Mouse (Mus musculus) hindbrain, embryonic 12.5 days (tissue): Measurements from ENCODE around the gene Vat1l. TPM values are rescaled to one million over a fixed set of nuclear protein-coding genes. Genes with fewer than 3 reads are reported as not detected.
A peak's percentile ranks its signal among the peaks of the same experiment; 100 is the strongest.

Source experiments
- ATAC-seq: fragments of 200-750 bp; cut with Nextera tagmentation; 2 replicates; pipeline ENCODE4 v1.8.0; 2017; ENCODE audit warnings: moderate TSS enrichment; ENCODE audit not compliant: low FRiP score
- H3K27ac ChIP-seq: fragments of 300-500 bp; sonication (generic); 2 replicates; pipeline ENCODE4 v1.5.1; 2016; ENCODE audit warnings: mild to moderate bottlenecking
- H3K27me3 ChIP-seq: fragments of 300-500 bp; sonication (generic); 2 replicates; pipeline ENCODE4 v1.6.1; 2016; ENCODE audit warnings: mild to moderate bottlenecking
- H3K36me3 ChIP-seq: fragments of 300-500 bp; sonication (generic); 2 replicates; pipeline ENCODE4 v1.6.1; 2016; ENCODE audit warnings: mild to moderate bottlenecking
- H3K4me1 ChIP-seq: fragments of 300-500 bp; sonication (generic); 2 replicates; pipeline ENCODE4 v1.6.1; 2016
- H3K4me2 ChIP-seq: fragments of 300-500 bp; sonication (generic); replicated peaks from 2 replicates; pipeline ENCODE4 v1.6.1; 2016; ENCODE audit warnings: mild to moderate bottlenecking
- H3K4me3 ChIP-seq: fragments of 300-500 bp; sonication (generic); 2 replicates; pipeline ENCODE4 v1.5.1; 2016; ENCODE audit warnings: mild to moderate bottlenecking
- H3K9ac ChIP-seq: fragments of 300-500 bp; sonication (generic); 2 replicates; pipeline ENCODE4 v1.6.1; 2016; ENCODE audit warnings: mild to moderate bottlenecking, moderate library complexity
- H3K9me3 ChIP-seq: fragments of 300-500 bp; sonication (generic); replicated peaks from 2 replicates; pipeline ENCODE4 v1.6.1; 2016; ENCODE audit warnings: mild to moderate bottlenecking
- WGBS: fragments of 180-500 bp; shearing (Covaris S2); methylation state at CpG from one replicate; pipeline ENCODE4 v1.1.7; 2016; 5-methylcytosine and 5-hydroxymethylcytosine counted together
- polyA plus RNA-seq: library from polyadenylated mRNA; unstranded; fragments of >200 nt; fragmentation: Nextera tagmentation; extraction: Ambion mirVana; gene quantifications from 2 replicates; pipeline ENCODE4 v1.2.1, GENCODE M21; 2016

Vat1l gene
- polyA plus RNA-seq = 16.5 and 17.5 TPM in 2 replicates

- WGBS = 0% methylated on average over 39 of the region's 39 CpGs
- H3K27ac ChIP-seq = no peak within 1 kb of the TSS
Measured at GRCm38 (mm10) chr8:114205221-114205901, at the start of gene Vat1l. Gene Vat1l (plus strand): TSS chr8:114205612.

GRCm38 (mm10) chr8:114158586-114158985 is 46.8 kb upstream of the Vat1l start:
- Histone ChIP-seq H3K9me3 (no peaks in the 10 kb centered on the region), H3K27me3 (no peaks in the 10 kb centered on the region), H3K4me2 (no peak overlapping the region), H3K36me3 (no peaks in the 10 kb centered on the region), H3K27ac (no peak overlapping the region), H3K4me3 (no peak overlapping the region), H3K9ac (no peak overlapping the region), H3K4me1 (no peaks in the 10 kb centered on the region)
- ATAC-seq = no peak
- WGBS = 79% methylated on average over 2 of the region's 2 CpGs

More at GRCm38 (mm10) chr8:114205221-114205901, at the start of gene Vat1l:
- H3K36me3 ChIP-seq = no peaks in the 10 kb centered on the region
- H3K9me3 ChIP-seq = no peaks in the 10 kb centered on the region
- H3K27me3 ChIP-seq = peaks cover 5% of the 10 kb centered on the region; the same call in 1 of the 2 replicates
- peak; percentile 93 for ATAC-seq
- H3K4me2 ChIP-seq = peak within 1 kb of the TSS; percentile 90
- peaks cover 15% of the 10 kb centered on the region; the same call in 1 of the 2 replicates for H3K4me1 ChIP-seq
- peak within 1 kb of the TSS; percentile 69 for H3K9ac ChIP-seq
- peak within 1 kb of the TSS; percentile 63 for H3K4me3 ChIP-seq

GRCm38 (mm10) chr8:114159666-114160065 is 45.7 kb upstream of the Vat1l start:
- no peak overlapping the region for H3K27ac ChIP-seq
- H3K4me3 ChIP-seq = no peak overlapping the region
- no peak overlapping the region for H3K9ac ChIP-seq
- no peaks in the 10 kb centered on the region for H3K27me3 ChIP-seq
- H3K9me3 ChIP-seq = no peaks in the 10 kb centered on the region
- ATAC-seq = no peak
- no peaks in the 10 kb centered on the region for H3K4me1 ChIP-seq
- H3K36me3 ChIP-seq = no peaks in the 10 kb centered on the region
- 84% methylated on average over 3 of the region's 3 CpGs for WGBS
- no peak overlapping the region for H3K4me2 ChIP-seq

GRCm38 (mm10) chr8:114163871-114164270 is 41.5 kb upstream of the Vat1l start:
- 87% methylated on average over 3 of the region's 3 CpGs for WGBS
- no peak overlapping the region for H3K27ac ChIP-seq
- H3K4me3 ChIP-seq = no peak overlapping the region
- H3K9ac ChIP-seq = no peak overlapping the region
- no peaks in the 10 kb centered on the region for H3K9me3 ChIP-seq
- H3K36me3 ChIP-seq = no peaks in the 10 kb centered on the region
- H3K27me3 ChIP-seq = no peaks in the 10 kb centered on the region
- no peak for ATAC-seq
- peaks cover 2% of the 10 kb centered on the region; the same call in 1 of the 2 replicates for H3K4me1 ChIP-seq
- H3K4me2 ChIP-seq = no peak overlapping the region

- Histone ChIP-seq H3K9me3 (no peaks in the 10 kb centered on the region), H3K4me2 (no peak overlapping the region), H3K36me3 (no peaks in the 10 kb centered on the region), H3K27me3 (no peaks in the 10 kb centered on the region), H3K9ac (no peak overlapping the region), H3K27ac (no peak overlapping the region), H3K4me1 (peaks cover 2% of the 10 kb centered on the region; the same call in 1 of the 2 replicates), H3K4me3 (no peak overlapping the region)
- WGBS = 85% methylated on average over 6 of the region's 6 CpGs
- ATAC-seq = no peak
Measured at GRCm38 (mm10) chr8:114164444-114165096, 40.8 kb upstream of the Vat1l start.

GRCm38 (mm10) chr8:114165741-114166140 is 39.7 kb upstream of the Vat1l start:
- Histone ChIP-seq H3K9ac (no peak overlapping the region), H3K4me2 (no peak overlapping the region), H3K27ac (no peak overlapping the region), H3K27me3 (no peaks in the 10 kb centered on the region), H3K4me1 (peaks cover 2% of the 10 kb centered on the region; the same call in 1 of the 2 replicates), H3K4me3 (no peak overlapping the region), H3K36me3 (no peaks in the 10 kb centered on the region), H3K9me3 (no peaks in the 10 kb centered on the region)
- no peak for ATAC-seq
- 61% methylated on average over 2 of the region's 2 CpGs for WGBS

GRCm38 (mm10) chr8:114176721-114177120 is 28.7 kb upstream of the Vat1l start:
- no peak for ATAC-seq
- Histone ChIP-seq H3K9me3 (no peaks in the 10 kb centered on the region), H3K27ac (no peak overlapping the region), H3K27me3 (no peaks in the 10 kb centered on the region), H3K4me2 (no peak overlapping the region), H3K36me3 (no peaks in the 10 kb centered on the region), H3K4me1 (no peaks in the 10 kb centered on the region), H3K9ac (no peak overlapping the region), H3K4me3 (no peak overlapping the region)
- WGBS = 66% methylated on average over 3 of the region's 3 CpGs

- H3K9me3 ChIP-seq = no peaks in the 10 kb centered on the region
- WGBS = 91% methylated on average over 5 of the region's 5 CpGs
Measured at GRCm38 (mm10) chr8:114193334-114193733, 12.1 kb upstream of the Vat1l start.

GRCm38 (mm10) chr8:114198990-114199389 is 6.4 kb upstream of the Vat1l start:
- H3K27me3 ChIP-seq = no peaks in the 10 kb centered on the region
- H3K27ac ChIP-seq = no peak overlapping the region
- H3K4me2 ChIP-seq = no peak overlapping the region
- WGBS = 63% methylated on average over 2 of the region's 2 CpGs
- H3K4me1 ChIP-seq = no peaks in the 10 kb centered on the region
- no peak overlapping the region for H3K4me3 ChIP-seq
- H3K36me3 ChIP-seq = no peaks in the 10 kb centered on the region
- H3K9me3 ChIP-seq = no peaks in the 10 kb centered on the region
- H3K9ac ChIP-seq = no peak overlapping the region
- no peak for ATAC-seq

More at GRCm38 (mm10) chr8:114193334-114193733, 12.1 kb upstream of the Vat1l start:
- peaks cover under 1% of the 10 kb centered on the region; the same call in 1 of the 2 replicates for H3K4me1 ChIP-seq
- ATAC-seq = no peak
- H3K4me3 ChIP-seq = no peak overlapping the region
- H3K27me3 ChIP-seq = no peaks in the 10 kb centered on the region
- H3K4me2 ChIP-seq = no peak overlapping the region
- H3K36me3 ChIP-seq = no peaks in the 10 kb centered on the region
- H3K27ac ChIP-seq = no peak overlapping the region
- H3K9ac ChIP-seq = no peak overlapping the region

- no peaks in the 10 kb centered on the region; the same call in 1 of the 2 replicates for H3K9me3 ChIP-seq
- no peak for ATAC-seq
- peaks cover 15% of the 10 kb centered on the region; the same call in 1 of the 2 replicates for H3K4me1 ChIP-seq
- peaks cover 5% of the 10 kb centered on the region; the same call in 1 of the 2 replicates for H3K27me3 ChIP-seq
- peak overlapping the region; percentile 41; the same call in 1 of the 2 replicates for H3K9ac ChIP-seq
- peak overlapping the region; percentile 63 for H3K4me3 ChIP-seq
- WGBS = 2% methylated on average over 8 of the region's 8 CpGs
- H3K36me3 ChIP-seq = no peaks in the 10 kb centered on the region
- no peak overlapping the region for H3K27ac ChIP-seq
- H3K4me2 ChIP-seq = peak overlapping the region; percentile 90
Measured at GRCm38 (mm10) chr8:114206421-114206983, 1.1 kb downstream of the Vat1l start.

- Histone ChIP-seq H3K27me3 (peaks cover 5% of the 10 kb centered on the region; the same call in 1 of the 2 replicates), H3K36me3 (no peaks in the 10 kb centered on the region), H3K9me3 (no peaks in the 10 kb centered on the region; the same call in 1 of the 2 replicates), H3K4me3 (peak overlapping the region; percentile 63), H3K4me1 (peaks cover 15% of the 10 kb centered on the region; the same call in 1 of the 2 replicates), H3K27ac (no peak overlapping the region), H3K4me2 (peak overlapping the region; percentile 90), H3K9ac (no peak overlapping the region)
- no peak for ATAC-seq
- 55% methylated on average over 4 of the region's 4 CpGs for WGBS
Measured at GRCm38 (mm10) chr8:114207026-114207425, 1.6 kb downstream of the Vat1l start.

GRCm38 (mm10) chr8:114220779-114221178 is 15.4 kb downstream of the Vat1l start:
- 86% methylated on average over 3 of the region's 3 CpGs for WGBS
- ATAC-seq = no peak
- Histone ChIP-seq H3K27me3 (no peaks in the 10 kb centered on the region), H3K9me3 (no peaks in the 10 kb centered on the region), H3K4me2 (no peak overlapping the region), H3K4me3 (no peak overlapping the region), H3K36me3 (no peaks in the 10 kb centered on the region), H3K4me1 (no peaks in the 10 kb centered on the region), H3K27ac (no peak overlapping the region), H3K9ac (no peak overlapping the region)
